Mouse (Mus musculus) lung, postnatal 14 days (tissue): Measurements from ENCODE around the gene Caap1.

Experiments used
- DNase-seq: peaks from one replicate; pipeline ENCODE4 v3.0.0; 2021

The Caap1 gene

GRCm38 (mm10) chr4:94476749-94477399 is 79.7 kb downstream of the Caap1 start:
- peak; percentile 1 for DNase-seq

GRCm38 (mm10) chr4:94473286-94473685 is 83.3 kb downstream of the Caap1 start:
- DNase-seq: no peak

GRCm38 (mm10) chr4:94459424-94459823 is 97.2 kb downstream of the Caap1 start:
- no peak for DNase-seq

- no peak for DNase-seq
Observed at GRCm38 (mm10) chr4:94454857-94455256, 101.7 kb downstream of the Caap1 start.
